Mouse (Mus musculus) limb, embryonic 15.5 days (tissue): ENCODE data around the gene Atp1a2. TPM values are rescaled to one million over a fixed set of nuclear protein-coding genes. Genes with fewer than 3 reads are reported as not detected.

Experiments used
- ATAC-seq: fragments of 200-750 bp; cut with Nextera tagmentation; 2 replicates; pipeline ENCODE4 v1.8.0; 2017; ENCODE audit warnings: low read depth, moderate TSS enrichment; ENCODE audit not compliant: insufficient number of reproducible peaks, low FRiP score, low TSS enrichment
- H3K27ac ChIP-seq: fragments of 300-500 bp; sonication (generic); 2 replicates; pipeline ENCODE4 v1.5.1; 2015; ENCODE audit warnings: moderate library complexity, mild to moderate bottlenecking, inconsistent platforms
- H3K27me3 ChIP-seq: fragments of 300-500 bp; sonication (generic); 2 replicates; pipeline ENCODE4 v1.6.1; 2015; ENCODE audit warnings: inconsistent platforms
- H3K36me3 ChIP-seq: fragments of 300-500 bp; sonication (generic); 2 replicates; pipeline ENCODE4 v1.6.1; 2015; ENCODE audit warnings: inconsistent platforms
- H3K4me1 ChIP-seq: fragments of 300-500 bp; sonication (generic); 2 replicates; pipeline ENCODE4 v1.6.1; 2015; ENCODE audit warnings: inconsistent platforms
- H3K4me2 ChIP-seq: fragments of 300-500 bp; sonication (generic); 2 replicates; pipeline ENCODE4 v1.6.1; 2015; ENCODE audit warnings: mild to moderate bottlenecking, inconsistent platforms
- H3K4me3 ChIP-seq: fragments of 300-500 bp; sonication (generic); 2 replicates; pipeline ENCODE4 v1.5.1; 2015; ENCODE audit warnings: mild to moderate bottlenecking, inconsistent platforms
- H3K9ac ChIP-seq: fragments of 300-500 bp; sonication (generic); 2 replicates; pipeline ENCODE4 v1.6.1; 2015; ENCODE audit warnings: inconsistent platforms
- H3K9me3 ChIP-seq: fragments of 300-500 bp; sonication (generic); 2 replicates; pipeline ENCODE4 v1.6.1; 2016; ENCODE audit warnings: inconsistent platforms
- WGBS: fragments of 180-500 bp; shearing (Covaris S2); methylation state at CpG from one replicate; pipeline ENCODE4 v1.1.7; 2015; 5-methylcytosine and 5-hydroxymethylcytosine counted together
- polyA plus RNA-seq: library from polyadenylated mRNA; unstranded; fragments of >200 nt; fragmentation: Nextera tagmentation; extraction: Ambion mirVana; gene quantifications from 2 replicates; pipeline ENCODE4 v1.2.1, GENCODE M21; 2015

Atp1a2 gene
- polyA plus RNA-seq, 1 experiment from 2014 or later = 5.0 TPM

DNA sequence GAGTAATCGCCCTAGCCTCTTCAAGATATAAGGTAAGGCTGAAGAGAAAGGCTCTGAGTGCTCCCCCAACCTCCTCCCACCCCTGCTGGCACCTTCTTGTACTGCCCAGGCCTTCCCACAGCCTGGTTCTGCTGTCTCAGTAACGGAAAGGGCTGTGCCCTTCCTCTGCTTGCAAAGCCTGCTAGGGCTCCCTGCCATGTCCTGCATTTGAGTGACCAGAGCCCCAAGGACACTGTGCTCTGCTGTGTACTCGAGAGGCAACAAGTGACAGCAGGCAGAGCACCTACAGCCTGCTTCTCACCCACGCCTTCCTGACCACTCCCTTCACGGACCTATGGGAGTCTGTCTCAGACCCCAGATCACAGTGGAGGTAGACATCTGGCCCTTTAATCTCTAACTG is 2.4 kb upstream of the Atp1a2 start:
- no peak overlapping the region for H3K27ac ChIP-seq
- H3K4me1 ChIP-seq = peaks cover 61% of the 10 kb centered on the region

DNA sequence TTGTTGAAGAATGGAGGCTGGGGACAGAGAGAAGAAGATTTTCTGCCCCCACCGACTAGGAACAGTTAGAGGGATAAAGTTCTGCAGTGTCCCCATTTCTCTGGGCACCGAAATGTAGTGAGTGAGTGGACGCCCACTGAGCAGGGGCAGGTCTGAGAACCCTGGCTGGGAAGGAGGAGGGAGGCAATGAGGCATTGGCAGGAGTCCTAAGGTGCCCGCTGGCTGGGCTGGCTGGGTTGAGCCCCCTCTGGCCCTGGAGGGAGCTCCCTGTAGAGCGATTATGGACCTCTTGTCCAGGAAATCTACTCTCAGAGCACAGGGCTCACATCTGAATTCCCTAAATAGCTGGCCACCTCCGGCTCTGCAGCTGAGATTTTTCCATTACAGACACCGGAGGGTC is 1.7 kb upstream of the Atp1a2 start:
- Histone ChIP-seq H3K27me3 (no peaks in the 10 kb centered on the region), H3K4me1 (peaks cover 68% of the 10 kb centered on the region), H3K9ac (no peak overlapping the region), H3K4me3 (no peak overlapping the region), H3K27ac (no peak overlapping the region), H3K9me3 (no peaks in the 10 kb centered on the region), H3K36me3 (no peaks in the 10 kb centered on the region), H3K4me2 (no peak overlapping the region)
- WGBS = 58% methylated on average over 7 of the region's 7 CpGs
- ATAC-seq = no peak

More for the DNA sequence above, 2.4 kb upstream of the Atp1a2 start:
- Histone ChIP-seq H3K9me3 (no peaks in the 10 kb centered on the region), H3K36me3 (no peaks in the 10 kb centered on the region), H3K27me3 (no peaks in the 10 kb centered on the region), H3K9ac (no peak overlapping the region), H3K4me3 (no peak overlapping the region), H3K4me2 (no peak overlapping the region)
- WGBS = 59% methylated on average over 5 of the region's 5 CpGs
- no peak for ATAC-seq

DNA sequence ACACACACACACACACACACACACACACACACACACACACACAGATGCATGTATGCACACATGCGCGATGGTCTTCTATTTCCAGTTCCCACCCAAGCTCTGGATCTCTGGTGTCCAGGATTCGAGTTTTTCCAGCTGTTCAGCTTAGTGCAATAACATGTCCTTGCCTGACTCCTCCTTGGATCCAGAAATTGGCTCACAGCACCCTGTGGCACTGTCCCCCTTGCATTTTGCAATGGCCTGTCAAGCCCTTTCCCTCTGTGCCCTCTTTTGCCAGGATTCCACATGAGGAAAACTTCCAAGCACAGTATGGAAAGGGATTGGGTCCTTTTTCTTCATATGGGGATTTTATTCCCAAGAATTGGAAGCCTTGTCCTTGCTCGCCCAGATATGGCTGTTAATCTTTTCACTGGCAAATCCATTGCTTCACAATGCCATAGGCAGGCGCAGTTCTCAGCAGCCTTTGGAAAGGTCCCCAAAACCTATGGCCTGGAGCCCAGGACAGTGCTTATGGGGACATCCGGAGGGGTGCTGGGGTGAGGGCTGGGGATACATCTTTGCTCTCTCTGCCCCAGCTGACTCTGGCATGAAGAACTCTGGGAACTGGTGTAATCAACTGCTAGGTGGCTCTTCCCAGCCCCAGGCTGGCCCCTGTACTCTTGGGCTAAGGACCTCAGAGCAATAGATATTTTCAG is 901 bp downstream of the Atp1a2 start:
- ATAC-seq = no peak
- Histone ChIP-seq H3K4me3 (peak overlapping the region; percentile 22; the same call in 1 of the 2 replicates), H3K4me2 (peak overlapping the region; percentile 36), H3K4me1 (peaks cover 59% of the 10 kb centered on the region), H3K9me3 (no peaks in the 10 kb centered on the region), H3K36me3 (no peaks in the 10 kb centered on the region), H3K27ac (peak overlapping the region; percentile 75), H3K9ac (no peak overlapping the region), H3K27me3 (no peaks in the 10 kb centered on the region)
- 73% methylated on average over 6 of the region's 6 CpGs for WGBS

DNA sequence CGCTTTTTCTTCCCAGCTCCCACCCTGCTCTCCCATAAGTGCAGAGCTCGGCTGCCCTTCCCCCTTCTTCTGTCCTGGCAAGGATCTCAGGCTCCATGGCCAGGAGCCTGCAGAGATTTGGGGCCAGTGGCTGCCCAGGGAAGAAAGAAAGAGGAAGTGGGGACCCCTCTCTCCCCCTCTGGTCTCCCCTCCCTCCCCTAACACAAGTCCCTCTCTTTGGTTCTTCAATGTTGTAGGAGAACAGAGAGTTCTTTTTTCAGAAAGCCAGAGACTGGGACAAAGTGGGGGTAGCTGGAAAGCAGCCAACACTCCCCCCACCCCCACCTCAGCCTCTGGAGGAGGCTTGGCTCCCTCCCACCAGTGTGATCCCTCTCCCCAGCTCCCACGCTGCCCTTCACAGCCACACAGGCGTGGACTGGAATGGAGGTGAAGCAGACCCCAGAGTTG is 2.1 kb downstream of the Atp1a2 start:
- H3K4me2 ChIP-seq = no peak overlapping the region; the same call in 1 of the 2 replicates
- no peak overlapping the region for H3K4me3 ChIP-seq
- WGBS = 24% methylated on average over 4 of the region's 4 CpGs
- peaks cover 54% of the 10 kb centered on the region for H3K4me1 ChIP-seq
- ATAC-seq = no peak
- H3K9me3 ChIP-seq = no peaks in the 10 kb centered on the region
- no peak overlapping the region for H3K9ac ChIP-seq
- no peaks in the 10 kb centered on the region for H3K36me3 ChIP-seq
- no peaks in the 10 kb centered on the region for H3K27me3 ChIP-seq
- H3K27ac ChIP-seq = peak overlapping the region; percentile 75

DNA sequence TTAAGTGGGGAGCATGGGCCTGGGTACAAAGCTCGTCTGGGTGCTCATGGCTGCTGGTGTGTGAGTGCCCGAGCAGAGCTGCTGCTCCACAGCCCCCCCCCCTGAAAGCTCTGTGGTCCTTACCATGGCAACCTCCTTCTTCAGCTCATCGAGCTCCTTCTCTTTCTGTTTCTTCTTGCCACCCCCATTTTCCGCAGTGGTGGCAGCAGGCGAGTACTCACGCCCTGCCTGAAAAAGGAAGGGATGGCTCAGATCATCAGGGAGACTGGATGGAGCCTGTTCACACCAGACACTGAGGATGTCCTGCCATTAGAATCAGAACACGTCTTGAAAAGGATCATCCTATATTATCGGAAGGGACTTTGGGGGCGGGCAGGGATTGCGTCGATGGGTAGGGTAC is 4.4 kb downstream of the Atp1a2 start:
- no peak overlapping the region for H3K27ac ChIP-seq
- 85% methylated on average over 11 of the region's 11 CpGs for WGBS
- no peak overlapping the region for H3K4me2 ChIP-seq
- H3K9me3 ChIP-seq = no peaks in the 10 kb centered on the region
- no peak overlapping the region for H3K4me3 ChIP-seq
- H3K4me1 ChIP-seq = peaks cover 38% of the 10 kb centered on the region
- H3K27me3 ChIP-seq = no peaks in the 10 kb centered on the region
- no peak overlapping the region for H3K9ac ChIP-seq
- H3K36me3 ChIP-seq = no peaks in the 10 kb centered on the region
- no peak for ATAC-seq

DNA sequence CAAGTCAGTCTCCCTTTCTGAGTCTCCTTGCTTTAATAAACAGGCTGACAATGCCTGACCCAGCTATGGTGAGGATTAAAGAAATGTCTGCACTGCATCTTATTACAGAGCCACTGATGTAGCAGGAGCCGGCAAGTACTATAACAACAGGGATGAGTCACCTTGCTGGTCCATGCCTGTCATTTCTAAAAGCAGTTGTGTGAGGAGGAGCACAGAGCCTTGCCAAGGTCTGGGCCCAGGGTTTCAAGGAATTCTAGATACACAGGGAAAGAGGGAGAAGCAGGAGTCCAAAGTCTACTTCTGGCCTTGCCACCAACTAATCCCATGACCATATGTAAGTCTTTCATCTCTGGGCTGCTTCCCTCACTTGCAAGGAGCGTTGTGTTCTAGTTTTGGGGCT is 5.0 kb downstream of the Atp1a2 start:
- 76% methylated on average over 2 of the region's 2 CpGs for WGBS
- peaks cover 32% of the 10 kb centered on the region for H3K4me1 ChIP-seq
- H3K9ac ChIP-seq = no peak overlapping the region
- H3K36me3 ChIP-seq = no peaks in the 10 kb centered on the region
- H3K9me3 ChIP-seq = no peaks in the 10 kb centered on the region
- no peak overlapping the region for H3K4me3 ChIP-seq
- no peak for ATAC-seq
- H3K27me3 ChIP-seq = no peaks in the 10 kb centered on the region
- no peak overlapping the region for H3K4me2 ChIP-seq
- no peak overlapping the region for H3K27ac ChIP-seq

DNA sequence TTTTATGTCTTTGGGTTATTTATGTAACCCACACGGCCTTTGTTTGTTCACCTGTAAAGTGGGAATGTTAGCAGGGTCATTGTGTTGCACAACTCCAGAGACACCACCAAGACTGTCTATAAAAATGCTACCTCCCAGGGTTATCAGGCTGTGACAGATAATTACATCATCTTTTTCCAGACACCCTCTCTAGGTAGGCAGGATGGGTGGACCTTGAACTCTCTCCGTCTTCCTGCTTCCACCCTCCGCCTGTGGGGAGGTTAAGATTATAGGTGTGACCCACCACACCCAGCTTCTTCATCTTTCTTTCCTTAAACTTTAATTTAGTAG is 8.3 kb downstream of the Atp1a2 start:
- H3K4me3 ChIP-seq = no peak overlapping the region
- no peak for ATAC-seq
- 0 out of 2 replicates have a peak, but pooled peaks cover under 1% of the 10 kb centered on the region for H3K4me1 ChIP-seq
- H3K27ac ChIP-seq = no peak overlapping the region
- no peaks in the 10 kb centered on the region for H3K9me3 ChIP-seq
- no peaks in the 10 kb centered on the region for H3K36me3 ChIP-seq
- H3K9ac ChIP-seq = no peak overlapping the region
- no peaks in the 10 kb centered on the region for H3K27me3 ChIP-seq
- H3K4me2 ChIP-seq = no peak overlapping the region
- 65% methylated on average over 3 of the region's 3 CpGs for WGBS

DNA sequence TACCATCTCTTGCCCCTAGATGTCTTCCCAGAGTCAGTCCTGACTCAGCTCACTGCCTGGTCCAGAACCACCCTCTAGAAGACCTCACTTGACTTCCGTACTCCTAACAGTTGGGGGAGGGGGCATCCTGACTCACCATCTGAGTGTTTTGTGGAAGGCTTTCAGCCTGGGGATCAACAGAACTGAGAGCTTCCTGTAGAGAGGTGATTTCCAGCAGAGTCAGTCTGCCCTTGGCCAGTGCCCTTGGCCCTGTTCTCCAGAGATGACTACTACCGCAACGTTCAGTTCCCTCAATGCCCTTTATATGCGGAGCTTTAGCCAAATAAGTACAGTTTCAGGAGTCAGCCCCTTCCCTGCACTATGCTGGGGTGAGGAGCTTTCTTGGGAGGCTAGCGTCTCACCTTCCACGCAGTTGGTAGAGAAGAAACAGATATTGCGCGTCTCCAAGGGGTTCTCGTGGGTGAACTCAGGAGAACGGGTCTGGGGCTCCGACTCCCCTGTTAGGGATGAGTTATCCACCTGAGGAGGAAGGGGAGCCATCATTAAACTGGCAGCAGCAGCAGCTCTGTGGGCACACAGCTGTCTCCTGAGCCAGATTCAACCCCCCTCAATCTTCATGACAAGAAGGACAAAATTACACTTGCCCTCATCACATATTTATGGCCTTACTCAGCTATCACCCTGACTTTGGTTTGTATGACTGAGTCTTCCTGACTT is 8.8 kb downstream of the Atp1a2 start:
- no peak for ATAC-seq
- Histone ChIP-seq H3K36me3 (no peaks in the 10 kb centered on the region), H3K27me3 (no peaks in the 10 kb centered on the region), H3K4me3 (no peak overlapping the region), H3K9me3 (no peaks in the 10 kb centered on the region), H3K4me2 (no peak overlapping the region), H3K4me1 (no peaks in the 10 kb centered on the region), H3K9ac (no peak overlapping the region), H3K27ac (no peak overlapping the region)
- 89% methylated on average over 11 of the region's 11 CpGs for WGBS

DNA sequence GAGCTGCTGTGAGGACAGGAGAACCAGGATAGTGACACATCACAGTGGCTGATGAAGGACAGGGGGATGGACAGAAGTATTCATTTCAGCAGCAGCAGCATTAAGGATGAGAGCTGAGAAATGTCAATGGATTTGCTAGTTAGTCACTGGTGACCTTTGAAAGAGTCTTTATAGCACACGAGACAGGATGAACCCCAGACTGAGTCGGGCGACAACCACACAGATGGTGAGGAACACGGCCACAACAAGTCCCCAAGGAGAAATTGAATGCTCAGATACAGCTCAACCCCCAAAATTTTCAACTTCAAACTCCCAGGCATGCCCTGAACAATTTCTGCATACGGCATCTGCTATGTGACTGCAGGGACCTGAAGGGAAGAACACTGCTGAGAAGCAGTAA is 11.1 kb downstream of the Atp1a2 start:
- WGBS = 68% methylated on average over 5 of the region's 5 CpGs
- H3K27me3 ChIP-seq = no peaks in the 10 kb centered on the region
- H3K4me1 ChIP-seq = no peaks in the 10 kb centered on the region
- H3K4me2 ChIP-seq = no peak overlapping the region
- ATAC-seq = no peak
- no peaks in the 10 kb centered on the region for H3K36me3 ChIP-seq
- no peak overlapping the region for H3K4me3 ChIP-seq
- no peak overlapping the region for H3K27ac ChIP-seq
- no peak overlapping the region for H3K9ac ChIP-seq
- H3K9me3 ChIP-seq = no peaks in the 10 kb centered on the region

DNA sequence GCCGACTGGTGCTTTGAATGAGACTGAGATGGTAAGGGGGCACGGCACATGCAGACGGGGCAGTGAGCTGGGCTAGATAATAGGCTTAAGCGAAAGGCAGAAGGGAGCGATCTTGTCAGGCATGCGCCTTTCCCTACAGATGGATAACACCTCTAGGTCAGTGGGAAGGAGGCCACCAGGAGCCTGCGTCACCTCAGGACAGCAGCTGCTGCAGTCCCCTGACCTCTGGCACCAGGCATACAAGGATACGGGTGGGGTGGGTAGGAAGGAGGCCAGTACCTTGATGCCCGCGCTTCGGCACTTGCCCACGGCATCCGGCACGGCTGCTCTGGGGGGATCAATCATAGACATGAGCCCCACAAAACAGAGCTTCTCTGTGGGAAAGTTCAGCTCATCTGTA is 13.6 kb downstream of the Atp1a2 start:
- Histone ChIP-seq H3K27me3 (no peaks in the 10 kb centered on the region), H3K4me2 (no peak overlapping the region), H3K27ac (no peak overlapping the region), H3K4me1 (no peaks in the 10 kb centered on the region), H3K4me3 (no peak overlapping the region), H3K36me3 (no peaks in the 10 kb centered on the region), H3K9me3 (no peaks in the 10 kb centered on the region), H3K9ac (no peak overlapping the region)
- ATAC-seq = no peak
- 91% methylated on average over 14 of the region's 14 CpGs for WGBS

DNA sequence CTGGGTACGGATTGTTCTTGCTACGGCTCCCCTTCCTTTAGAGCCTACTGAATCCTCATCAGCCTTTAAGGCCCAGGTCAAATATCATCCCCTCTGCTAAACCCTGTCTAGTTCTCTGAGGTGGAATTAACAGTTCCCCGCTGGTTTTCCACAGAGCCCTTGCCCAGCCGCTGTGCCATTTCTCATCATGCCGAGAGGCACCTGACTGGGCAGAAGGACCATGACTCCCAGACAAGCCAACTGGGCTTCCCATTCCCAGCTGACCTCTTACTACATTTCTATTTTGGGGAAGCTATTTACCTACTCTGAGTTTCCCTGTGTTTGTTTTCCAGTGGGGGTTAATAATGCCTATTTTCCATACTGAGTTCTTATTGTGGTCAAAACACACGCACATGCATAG is 14.8 kb downstream of the Atp1a2 start:
- Histone ChIP-seq H3K4me3 (no peak overlapping the region), H3K9me3 (no peaks in the 10 kb centered on the region), H3K4me1 (no peaks in the 10 kb centered on the region), H3K4me2 (no peak overlapping the region), H3K36me3 (no peaks in the 10 kb centered on the region), H3K27me3 (no peaks in the 10 kb centered on the region), H3K9ac (no peak overlapping the region), H3K27ac (no peak overlapping the region)
- 91% methylated on average over 6 of the region's 6 CpGs for WGBS
- ATAC-seq = no peak

DNA sequence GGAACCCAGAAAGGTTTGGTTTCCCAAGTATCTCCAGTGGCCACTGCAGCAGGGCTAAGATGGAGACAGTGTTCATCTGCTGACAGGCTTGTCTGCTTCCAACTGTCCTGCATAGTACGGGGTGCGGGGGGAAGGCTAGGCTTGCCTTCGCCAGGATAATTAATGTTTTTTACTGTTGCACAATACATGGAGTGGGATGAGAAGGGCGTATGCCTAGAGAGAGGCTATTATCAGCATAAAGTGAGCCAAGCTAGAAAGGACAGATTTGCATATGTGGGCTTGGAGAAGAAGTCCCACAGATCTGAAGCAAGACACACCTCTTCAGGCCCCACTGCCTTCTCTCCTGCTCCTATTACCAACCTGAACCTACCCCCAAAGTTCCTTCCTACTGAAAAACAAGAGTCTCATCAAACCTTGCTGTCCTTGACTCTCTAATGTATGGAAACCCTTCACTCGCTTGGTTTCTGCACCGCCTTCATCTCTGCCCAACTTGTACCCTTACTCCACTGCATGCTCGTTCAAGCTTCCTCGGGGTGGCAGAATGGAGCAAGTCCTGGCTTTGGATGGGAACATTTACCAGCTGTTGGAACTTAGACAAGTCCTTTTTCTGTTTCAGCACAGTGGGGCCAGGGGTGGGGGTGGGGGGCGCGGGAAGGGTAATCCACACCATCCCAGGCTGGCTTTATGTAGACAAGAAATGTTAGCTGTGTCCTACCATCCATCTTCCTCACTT is 16.2 kb downstream of the Atp1a2 start:
- H3K9ac ChIP-seq = no peak overlapping the region
- no peaks in the 10 kb centered on the region for H3K27me3 ChIP-seq
- H3K4me1 ChIP-seq = no peaks in the 10 kb centered on the region
- 74% methylated on average over 10 of the region's 10 CpGs for WGBS
- no peaks in the 10 kb centered on the region for H3K9me3 ChIP-seq
- 0 out of 2 replicates have a peak, but pooled peaks have one; percentile 4 for ATAC-seq
- no peak overlapping the region for H3K4me3 ChIP-seq
- no peak overlapping the region for H3K4me2 ChIP-seq
- H3K36me3 ChIP-seq = no peaks in the 10 kb centered on the region
- peak overlapping the region; percentile 24; the same call in 1 of the 2 replicates for H3K27ac ChIP-seq
